Mouse (Mus musculus): Measurements from ENCODE around the gene Jazf1.

The Jazf1 gene

DNA sequence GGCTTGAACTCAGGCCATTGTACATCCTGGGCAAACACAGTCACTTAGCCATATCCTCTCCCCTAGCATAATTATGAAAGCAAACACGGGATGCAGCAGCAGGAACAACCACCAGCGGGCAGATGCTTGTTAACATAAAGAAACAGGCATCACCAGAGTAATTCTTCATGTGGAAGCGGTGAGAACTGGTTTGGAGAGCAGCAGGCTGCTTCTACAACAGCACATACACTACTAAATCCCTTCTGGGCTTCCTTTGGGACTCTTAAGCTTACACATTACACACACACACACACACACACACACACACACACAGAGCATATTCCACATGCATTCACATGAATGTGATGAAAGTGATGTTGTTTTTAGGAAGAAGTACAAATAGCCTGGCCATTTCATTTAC lies 216.5 kb downstream of the Jazf1 start:
- no peak for DNase-seq (ENCODE audit: low read depth, low spot score)

GRCm38 (mm10) chr6:52851019-52851418 lies 217.4 kb downstream of the Jazf1 start:
- peak; percentile 15 for DNase-seq (ENCODE audit: low read depth, low spot score)

- DNase-seq (ENCODE audit: low read depth, low spot score): no peak
These were observed 220.2 kb downstream of the Jazf1 start for GRCm38 (mm10) chr6:52848199-52848598.

DNA sequence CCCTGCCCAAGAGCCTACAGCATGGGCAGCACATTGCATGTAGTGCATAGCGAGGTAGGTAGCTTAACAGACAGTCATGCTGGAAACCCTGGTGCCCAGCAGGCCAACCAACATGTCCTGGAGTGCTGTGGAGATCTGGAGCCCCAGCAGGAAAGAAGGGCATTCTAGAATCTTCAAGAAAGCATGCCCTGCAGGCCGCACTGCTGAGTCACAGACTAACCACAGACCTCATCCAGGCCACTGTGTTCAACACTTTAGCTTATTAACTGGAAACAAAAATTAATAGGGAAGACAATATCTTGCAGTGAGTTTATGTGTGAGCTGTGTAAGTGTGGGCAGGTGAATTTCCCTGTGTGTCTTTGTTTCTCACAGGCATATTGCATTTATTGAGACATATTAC lies 222.1 kb downstream of the Jazf1 start:
- no peak for DNase-seq (ENCODE audit: low read depth, low spot score)

GRCm38 (mm10) chr6:52844741-52845140 lies 223.7 kb downstream of the Jazf1 start:
- no peak for DNase-seq (ENCODE audit: low read depth, low spot score)

DNA sequence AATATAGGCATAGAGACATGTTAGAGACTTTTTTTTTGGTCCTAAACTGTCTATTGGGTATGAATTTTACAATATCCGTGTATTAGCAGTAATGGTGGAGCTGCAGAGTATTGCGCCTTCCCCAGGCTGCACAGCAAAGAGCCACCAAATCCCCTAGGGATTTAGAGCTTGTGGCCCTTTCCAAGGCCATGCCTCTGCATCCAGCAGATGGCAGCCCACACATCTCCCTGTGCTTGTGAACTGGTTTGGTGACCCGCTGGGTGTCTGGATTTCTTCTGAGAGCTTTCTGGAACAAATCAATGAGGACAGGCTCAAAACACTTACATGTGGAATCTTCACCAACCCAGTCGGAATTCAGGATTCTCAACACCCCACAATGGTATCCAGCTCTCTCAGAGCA lies 225.4 kb downstream of the Jazf1 start:
- DNase-seq (ENCODE audit: low read depth, low spot score): no peak

GRCm38 (mm10) chr6:52842598-52842997 lies 225.8 kb downstream of the Jazf1 start:
- DNase-seq (ENCODE audit: low read depth, low spot score): no peak

DNA sequence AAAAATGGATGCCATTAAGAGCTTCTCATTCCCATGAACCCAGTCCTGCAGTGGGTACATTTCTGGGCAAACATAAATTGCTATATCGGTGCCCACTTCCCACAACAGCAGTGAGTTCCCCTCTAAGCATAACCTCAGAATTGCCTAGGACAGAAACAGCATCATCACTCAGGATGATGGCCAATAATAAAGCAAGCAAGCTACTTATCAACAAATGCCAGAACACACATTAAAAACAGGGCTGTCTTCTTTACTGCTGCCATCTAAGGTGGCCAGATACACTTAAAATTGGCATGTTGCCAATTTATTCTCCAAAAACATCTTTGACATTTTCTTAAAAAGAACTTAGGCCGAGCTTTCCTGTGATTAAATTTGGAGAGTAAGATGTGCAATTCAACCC lies 226.8 kb downstream of the Jazf1 start:
- no peak for DNase-seq (ENCODE audit: low read depth, low spot score)

- no peak for DNase-seq (ENCODE audit: low read depth, low spot score)
These were observed 227.8 kb downstream of the Jazf1 start for GRCm38 (mm10) chr6:52840589-52841044.

- peak; percentile 82 for DNase-seq (ENCODE audit: low read depth, low spot score)
These were observed 229.7 kb downstream of the Jazf1 start for GRCm38 (mm10) chr6:52838691-52839090.

- no peak for DNase-seq (ENCODE audit: low read depth, low spot score)
These were observed 230.6 kb downstream of the Jazf1 start for GRCm38 (mm10) chr6:52837792-52838191.

DNA sequence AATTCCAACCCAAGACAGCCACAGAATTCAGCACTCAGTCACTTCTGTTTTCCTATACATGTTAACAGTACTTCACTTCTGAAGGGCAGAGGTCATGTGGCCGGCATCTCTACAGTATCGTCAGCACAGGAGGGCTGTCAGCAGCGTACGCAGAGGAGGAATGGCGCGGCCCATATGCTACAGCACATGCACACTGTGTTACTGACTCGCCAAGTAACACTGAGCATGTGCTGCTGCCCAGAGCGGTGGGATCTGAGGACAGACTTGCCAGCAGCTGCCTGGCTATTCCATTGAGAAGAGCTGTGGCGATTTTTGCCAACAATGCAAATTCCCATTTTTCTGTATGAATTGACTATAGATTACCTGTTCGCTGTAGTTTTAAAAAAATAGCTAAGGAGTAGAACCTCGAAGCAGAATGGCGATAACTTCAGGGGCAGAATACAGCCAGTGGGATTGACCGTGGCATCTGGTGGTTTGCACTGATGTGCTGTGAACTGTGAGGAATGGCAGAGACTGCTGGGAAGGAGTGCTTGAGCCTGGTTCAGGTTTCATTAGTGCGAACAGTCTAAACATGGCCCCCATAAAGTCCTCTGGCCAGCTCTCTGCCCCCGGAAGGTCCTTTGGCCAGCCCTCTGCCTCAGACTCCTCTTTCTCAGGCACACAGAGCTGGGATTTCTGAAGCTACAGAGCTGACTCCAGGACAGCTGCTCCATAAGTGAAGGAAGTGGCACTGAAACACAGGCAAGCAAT lies 232.1 kb downstream of the Jazf1 start:
- DNase-seq (ENCODE audit: low read depth, low spot score): no peak

DNA sequence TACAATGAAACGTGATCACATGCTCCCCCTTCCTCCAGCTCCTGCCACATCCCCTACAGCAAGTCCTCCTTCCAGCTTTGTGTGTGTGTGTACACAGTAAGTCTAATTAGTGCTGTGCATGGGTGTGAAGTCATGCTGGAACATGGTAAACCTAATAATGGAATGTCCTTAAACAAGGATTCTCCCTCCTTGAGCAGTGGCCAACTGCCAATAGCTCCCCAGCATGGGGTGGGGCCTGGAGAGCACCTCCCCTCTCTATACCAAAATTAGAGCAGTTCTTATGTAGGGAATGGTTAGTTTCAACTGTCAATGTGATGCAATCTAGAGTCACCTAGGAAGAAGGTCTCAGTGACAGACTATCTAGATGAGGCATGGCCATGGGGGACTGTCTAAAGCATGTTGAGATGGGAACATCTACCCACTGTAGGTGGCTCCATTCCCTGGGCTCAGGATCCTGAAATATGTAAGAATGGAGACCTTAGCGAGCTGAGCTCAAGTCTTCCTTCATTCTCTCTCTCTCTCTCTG lies 240.6 kb downstream of the Jazf1 start:
- no peak for DNase-seq (ENCODE audit: low read depth, low spot score)

GRCm38 (mm10) chr6:52825535-52825934 lies 242.9 kb downstream of the Jazf1 start:
- peak; percentile 91 for DNase-seq (ENCODE audit: low read depth, low spot score)

GRCm38 (mm10) chr6:52824977-52825482 lies 243.4 kb downstream of the Jazf1 start:
- DNase-seq (ENCODE audit: low read depth, low spot score): no peak

- DNase-seq (ENCODE audit: low read depth, low spot score): no peak
These were observed 245.4 kb downstream of the Jazf1 start for GRCm38 (mm10) chr6:52823064-52823463.

- DNase-seq (ENCODE audit: low read depth, low spot score): peak; percentile 34
These were observed 245.8 kb downstream of the Jazf1 start for GRCm38 (mm10) chr6:52822625-52823024.

- DNase-seq (ENCODE audit: low read depth, low spot score): no peak
These were observed 249.1 kb downstream of the Jazf1 start for GRCm38 (mm10) chr6:52819353-52819752.

- no peak for DNase-seq (ENCODE audit: low read depth, low spot score)
These were observed 250.4 kb downstream of the Jazf1 start for GRCm38 (mm10) chr6:52818041-52818440.

DNA sequence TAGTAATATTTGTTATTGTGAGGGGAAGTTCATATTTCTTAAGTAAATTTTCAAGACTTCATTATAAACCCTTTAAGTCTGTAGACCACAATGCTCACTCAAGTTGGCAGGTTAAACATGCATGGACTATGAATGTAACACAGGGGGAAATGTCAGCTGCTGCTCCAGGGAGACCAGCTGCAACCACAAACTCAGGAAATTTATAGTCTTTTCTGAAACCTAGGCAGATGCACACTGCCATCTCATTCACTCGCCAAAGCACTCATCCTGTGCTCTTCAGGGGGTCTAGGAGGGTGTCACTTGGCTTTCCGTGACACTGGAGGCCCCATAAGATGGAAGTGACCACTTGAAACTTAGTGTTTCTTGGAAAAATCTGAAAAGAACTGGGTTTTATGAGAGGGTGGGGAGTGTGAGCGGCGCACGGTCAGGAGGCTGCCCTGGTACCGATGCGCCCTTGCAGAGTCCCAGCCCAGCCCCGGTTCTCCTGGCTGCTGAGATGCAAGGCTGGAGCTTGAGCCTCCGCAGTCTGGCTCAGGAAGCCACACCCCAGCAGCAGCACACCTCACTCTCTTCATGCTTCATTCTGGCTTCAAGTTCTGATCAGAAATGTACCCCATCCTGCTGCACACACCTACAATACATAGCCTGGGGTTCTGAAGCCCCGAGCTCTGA lies 251.1 kb downstream of the Jazf1 start:
- no peak for DNase-seq (ENCODE audit: low read depth, low spot score)

DNA sequence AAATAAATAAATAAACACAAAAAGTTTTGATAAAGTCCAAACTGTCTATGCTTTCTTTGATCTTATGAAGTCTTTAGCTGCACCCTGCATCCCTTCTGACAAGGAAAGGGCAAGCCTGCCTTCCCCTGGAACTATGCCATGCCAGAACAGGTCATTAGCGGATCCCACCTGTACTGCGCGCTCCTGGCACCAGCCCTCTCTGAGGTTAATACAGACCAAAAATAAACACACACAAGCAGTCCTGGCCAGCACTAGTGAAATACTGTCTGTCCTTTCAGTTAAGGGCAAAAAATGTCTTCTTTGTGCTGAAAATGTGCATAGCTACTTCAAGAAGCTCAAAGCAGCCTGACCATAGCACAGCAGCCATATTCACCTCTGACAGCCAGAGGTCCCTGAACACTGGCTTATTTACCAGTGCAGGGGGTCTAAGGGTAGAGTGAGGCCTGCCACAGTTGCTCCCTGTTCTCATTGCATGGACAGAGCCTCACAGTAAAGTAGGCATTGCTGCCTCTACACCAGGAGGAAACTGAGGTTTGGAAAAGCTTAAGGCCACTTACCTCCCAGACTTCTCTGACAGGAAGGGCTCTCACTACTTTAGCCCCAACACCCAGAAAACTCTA lies 263.1 kb downstream of the Jazf1 start:
- no peak for DNase-seq (ENCODE audit: low read depth, low spot score)

DNA sequence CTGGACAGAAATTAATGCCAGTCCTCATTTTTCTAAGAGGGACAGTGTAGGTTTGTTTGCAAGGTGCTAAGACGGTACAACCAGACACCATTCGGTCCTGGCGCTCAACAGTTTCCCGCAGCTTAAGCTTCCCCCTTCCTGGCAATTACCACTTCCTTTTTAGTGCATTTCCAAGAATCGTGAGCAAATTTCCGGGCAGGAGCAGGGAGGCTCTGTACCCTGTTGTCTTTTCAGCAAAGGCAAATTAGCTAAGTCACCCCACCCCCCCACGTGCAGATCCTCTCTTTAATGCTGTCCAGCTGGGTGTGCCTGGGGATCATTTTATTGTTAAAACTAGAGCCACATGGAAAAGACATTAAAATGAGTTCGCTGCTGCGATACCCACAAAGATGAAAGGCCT lies 266.2 kb downstream of the Jazf1 start:
- DNase-seq (ENCODE audit: low read depth, low spot score): no peak

Data from telencephalon, adult 2 months (tissue).